19 mouse cellular contexts compared by ENCODE assay signal in the genomic region with DNA sequence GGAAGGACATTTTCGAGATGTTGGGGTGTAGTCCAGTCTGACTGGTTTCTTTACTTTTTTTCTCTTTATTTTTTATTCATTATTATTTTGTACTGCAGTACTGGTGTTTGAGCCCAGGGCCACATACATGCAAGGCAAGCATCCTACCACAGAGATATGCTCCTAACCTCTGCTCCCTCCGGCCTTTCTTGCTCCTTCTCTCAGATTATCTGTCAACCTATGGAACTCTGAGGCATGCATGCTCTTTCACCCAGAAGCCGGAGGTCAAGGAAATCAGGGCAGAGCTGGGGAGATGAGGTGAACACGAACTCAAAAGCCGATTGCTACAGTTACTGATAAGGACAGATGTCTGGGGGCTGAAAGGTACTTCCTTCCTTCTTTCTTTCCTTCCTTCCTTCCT. TPM values are rescaled to one million over a fixed set of nuclear protein-coding genes. Genes with fewer than 3 reads are reported as not detected.
DNase-seq lines count a peak whose midpoint lies in the region; ATAC-seq lines count a peak whose summit lies in the region.
"Had no signal": no experiment of that assay in that cellular context is flagged by ENCODE, and none has a peak within 500 bp of the region (broad histone marks: within the 10 kb centered on the region; RNA-seq: fewer than 3 reads in every experiment).

No protein-coding gene starts in this region.

- H3K4me1 ChIP-seq in heart, embryonic 13.5 days: peaks cover 34% of the 10 kb centered on the region
- peaks cover 36% of the 10 kb centered on the region for H3K4me1 ChIP-seq in lung, embryonic 15.5 days
- peaks cover 27% of the 10 kb centered on the region for H3K4me1 ChIP-seq in embryonic facial prominence, embryonic 15.5 days
- H3K4me1 ChIP-seq in stomach, embryonic 15.5 days: peaks cover 10% of the 10 kb centered on the region; the same call in 1 of the 2 replicates
- H3K4me1 ChIP-seq: liver, embryonic 12.5 days; neural tube, embryonic 12.5 days had no signal

- H3K27me3 ChIP-seq in heart, embryonic 13.5 days (replicated peaks): no peaks in the 10 kb centered on the region
- no peaks in the 10 kb centered on the region for H3K27me3 ChIP-seq in lung, embryonic 15.5 days
- no peaks in the 10 kb centered on the region for H3K27me3 ChIP-seq in embryonic facial prominence, embryonic 15.5 days
- no peaks in the 10 kb centered on the region for H3K27me3 ChIP-seq in stomach, embryonic 15.5 days (replicated peaks)
- H3K27me3 ChIP-seq: heart, embryonic 12.5 days; limb, embryonic 12.5 days; neural tube, embryonic 12.5 days; Patski had no signal

- H3K9me3 ChIP-seq in heart, embryonic 13.5 days: no peaks in the 10 kb centered on the region
- no peaks in the 10 kb centered on the region for H3K9me3 ChIP-seq in lung, embryonic 15.5 days
- H3K9me3 ChIP-seq in embryonic facial prominence, embryonic 15.5 days (replicated peaks): no peaks in the 10 kb centered on the region
- no peaks in the 10 kb centered on the region for H3K9me3 ChIP-seq in stomach, embryonic 15.5 days
- H3K9me3 ChIP-seq: heart, embryonic 12.5 days; limb, embryonic 12.5 days; liver, embryonic 12.5 days; neural tube, embryonic 12.5 days had no signal

- H3K4me3 ChIP-seq in heart, embryonic 13.5 days: no peak overlapping the region
- H3K4me3 ChIP-seq in lung, embryonic 15.5 days: no peak overlapping the region
- no peak overlapping the region for H3K4me3 ChIP-seq in embryonic facial prominence, embryonic 15.5 days (replicated peaks)
- no peak overlapping the region for H3K4me3 ChIP-seq in stomach, embryonic 15.5 days (replicated peaks)
- H3K4me3 ChIP-seq: heart, embryonic 12.5 days; limb, embryonic 12.5 days; liver, embryonic 12.5 days; neural tube, embryonic 12.5 days had no signal

- WGBS in heart, embryonic 13.5 days: 43% methylated on average over 5 of the region's 5 CpGs
- WGBS in lung, embryonic 15.5 days: 44% methylated on average over 5 of the region's 5 CpGs
- WGBS in embryonic facial prominence, embryonic 15.5 days: 60% methylated on average over 5 of the region's 5 CpGs
- WGBS in stomach, embryonic 15.5 days: 66% methylated on average over 5 of the region's 5 CpGs

- DNase-seq in heart, adult 9 months (ENCODE audit: low spot score in 2 of 2): no peak
- no peak for DNase-seq in lung, postnatal 10 days
- DNase-seq in frontal cortex, postnatal 25 days (ENCODE audit: low spot score in 2 of 2): no peak
- DNase-seq in right cerebral cortex, postnatal 36 days (ENCODE audit: low spot score in 2 of 2): no peak
- DNase-seq: cerebellum, adult 9-10 months; forebrain, postnatal 0 days; heart, postnatal 4 days; midbrain, embryonic 14.5 days; right cerebral cortex, postnatal 4 days had no signal

- H3K4me2 ChIP-seq in heart, embryonic 13.5 days: no peak overlapping the region
- no peak overlapping the region for H3K4me2 ChIP-seq in lung, embryonic 15.5 days
- H3K4me2 ChIP-seq in embryonic facial prominence, embryonic 15.5 days (replicated peaks): no peak overlapping the region
- no peak overlapping the region for H3K4me2 ChIP-seq in stomach, embryonic 15.5 days
- H3K4me2 ChIP-seq: heart, embryonic 12.5 days; hindbrain, embryonic 14.5 days; limb, embryonic 12.5 days; liver, embryonic 12.5 days; neural tube, embryonic 12.5 days had no signal

- peak overlapping the region; percentile 74; the same call in 1 of the 2 replicates for H3K27ac ChIP-seq in heart, embryonic 13.5 days (replicated peaks)
- H3K27ac ChIP-seq in lung, embryonic 15.5 days: 0 out of 2 replicates have a peak overlapping the region, but pooled peaks have one; percentile 80
- H3K27ac ChIP-seq in embryonic facial prominence, embryonic 15.5 days (replicated peaks): peak overlapping the region; percentile 58
- peak overlapping the region; percentile 40; the same call in 1 of the 2 replicates for H3K27ac ChIP-seq in stomach, embryonic 15.5 days
- H3K27ac ChIP-seq: hindbrain, embryonic 14.5 days; limb, embryonic 12.5 days; liver, embryonic 12.5 days; neural tube, embryonic 12.5 days had no signal

- H3K36me3 ChIP-seq in heart, embryonic 13.5 days: no peaks in the 10 kb centered on the region
- H3K36me3 ChIP-seq in lung, embryonic 15.5 days: no peaks in the 10 kb centered on the region
- no peaks in the 10 kb centered on the region for H3K36me3 ChIP-seq in embryonic facial prominence, embryonic 15.5 days
- H3K36me3 ChIP-seq in stomach, embryonic 15.5 days: no peaks in the 10 kb centered on the region
- H3K36me3 ChIP-seq: heart, embryonic 12.5 days; limb, embryonic 12.5 days; liver, embryonic 12.5 days; neural tube, embryonic 12.5 days had no signal

- H3K9ac ChIP-seq in heart, embryonic 13.5 days: no peak overlapping the region
- H3K9ac ChIP-seq in lung, embryonic 15.5 days: no peak overlapping the region
- H3K9ac ChIP-seq in embryonic facial prominence, embryonic 15.5 days: no peak overlapping the region
- no peak overlapping the region for H3K9ac ChIP-seq in stomach, embryonic 15.5 days
- H3K9ac ChIP-seq: forebrain, postnatal 0 days; heart, embryonic 12.5 days; hindbrain, embryonic 14.5 days; limb, embryonic 12.5 days; liver, embryonic 12.5 days; neural tube, embryonic 12.5 days had no signal

- no peak for ATAC-seq in heart, embryonic 13.5 days (ENCODE audit: extremely low read depth, insufficient number of reproducible peaks, low FRiP score, low TSS enrichment)
- no peak for ATAC-seq in lung, embryonic 15.5 days (ENCODE audit: borderline replicate concordance, extremely low read depth, low FRiP score, low TSS enrichment)
- no peak for ATAC-seq in embryonic facial prominence, embryonic 15.5 days (ENCODE audit: insufficient number of reproducible peaks, low FRiP score, low TSS enrichment, low read depth)
- ATAC-seq in stomach, embryonic 15.5 days (ENCODE audit: insufficient read depth, low FRiP score, low read depth): no peak

RNA-seq across cellular contexts. Expression of a gene that starts 10.6 kb away (rescaled TPM):
- polyA plus RNA-seq in heart, embryonic 13.5 days (2015; fragmentation: Nextera tagmentation; extraction: Ambion mirVana): 55.0 and 60.2 TPM in 2 replicates
- polyA plus RNA-seq in lung, embryonic 15.5 days (2015; fragmentation: Nextera tagmentation; extraction: Ambion mirVana): 40.8 and 41.2 TPM in 2 replicates
- polyA plus RNA-seq in embryonic facial prominence, embryonic 15.5 days (2015; fragmentation: Nextera tagmentation; extraction: Ambion mirVana): 54.3 and 56.3 TPM in 2 replicates
- polyA plus RNA-seq in stomach, embryonic 15.5 days (2015; fragmentation: Nextera tagmentation; extraction: Ambion mirVana): 40.4 and 49.1 TPM in 2 replicates

RNA-seq across cellular contexts. Expression of a gene that starts 32.0 kb away (rescaled TPM):
- polyA plus RNA-seq in heart, embryonic 13.5 days (2015; fragmentation: Nextera tagmentation; extraction: Ambion mirVana): 1.4 and 2.3 TPM in 2 replicates
- 0.86 and 1.2 TPM in 2 replicates for polyA plus RNA-seq in lung, embryonic 15.5 days (2015; fragmentation: Nextera tagmentation; extraction: Ambion mirVana)
- polyA plus RNA-seq in embryonic facial prominence, embryonic 15.5 days (2015; fragmentation: Nextera tagmentation; extraction: Ambion mirVana): 4.5 TPM in 2 replicates
- polyA plus RNA-seq in stomach, embryonic 15.5 days (2015; fragmentation: Nextera tagmentation; extraction: Ambion mirVana): 1.3 and 1.9 TPM in 2 replicates
